Mouse (Mus musculus) kidney, adult 2 months (tissue): ENCODE results near the gene Spdye4a. TPM values are rescaled to one million over a fixed set of nuclear protein-coding genes. Genes with fewer than 3 reads are reported as not detected.

Experiments used
- DNase-seq: peaks from one replicate; pipeline ENCODE4 v3.0.0; 2021
- H3K27ac ChIP-seq: fragments of 200-500 bp; 2 replicates; pipeline ENCODE4 v1.5.1; 2012; ENCODE audit warnings: low read depth, low read length, control low read depth, inconsistent platforms; ENCODE audit not compliant: insufficient read depth
- H3K27me3 ChIP-seq: fragments of 200-500 bp; replicated peaks from 2 replicates; pipeline ENCODE4 v1.6.1; 2012; ENCODE audit warnings: mild to moderate bottlenecking, moderate library complexity, low read length, inconsistent platforms; ENCODE audit not compliant: control insufficient read depth, insufficient read depth
- H3K36me3 ChIP-seq: fragments of 200-500 bp; 2 replicates; pipeline ENCODE4 v1.6.1; 2012; ENCODE audit warnings: mild to moderate bottlenecking, moderate library complexity, low read length, inconsistent platforms; ENCODE audit not compliant: control insufficient read depth, insufficient read depth
- H3K4me1 ChIP-seq: fragments of 200-500 bp; 2 replicates; pipeline ENCODE4 v1.6.1; 2011; ENCODE audit warnings: low read length; ENCODE audit not compliant: control insufficient read depth, insufficient read depth
- H3K4me3 ChIP-seq: fragments of 200-500 bp; 2 replicates; pipeline ENCODE4 v1.5.1; 2011; ENCODE audit warnings: mild to moderate bottlenecking, low read depth, low read length, control low read depth; ENCODE audit not compliant: insufficient read depth
- CTCF ChIP-seq: fragments of 200-500 bp; conservative IDR thresholded peaks from 2 replicates; pipeline ENCODE4 v1.5.1; 2011; ENCODE audit warnings: low read depth, mild to moderate bottlenecking, control low read depth, low read length, moderate library complexity, mixed read lengths; ENCODE audit not compliant: insufficient read depth, insufficient read length
- POLR2A ChIP-seq: fragments of 200-500 bp; IDR thresholded peaks from one replicate; pipeline ENCODE4 v1.6.1; 2011; ENCODE audit warnings: low read depth, low read length, control low read depth
- WGBS: fragments of 180-500 bp; shearing (Covaris S2); methylation state at CpG from one replicate; pipeline ENCODE4 v1.1.7; 2018; 5-methylcytosine and 5-hydroxymethylcytosine counted together
- polyA plus RNA-seq: library from polyadenylated mRNA; depleted of rRNA; stranded (reverse); fragments of >200 nt; gene quantifications from 2 replicates; pipeline ENCODE4 v1.2.3, GENCODE M21; 2012; rRNA removed

The Spdye4a gene
- 0.08 TPM in 1 of 2 replicates, not detected in the other for polyA plus RNA-seq

DNA sequence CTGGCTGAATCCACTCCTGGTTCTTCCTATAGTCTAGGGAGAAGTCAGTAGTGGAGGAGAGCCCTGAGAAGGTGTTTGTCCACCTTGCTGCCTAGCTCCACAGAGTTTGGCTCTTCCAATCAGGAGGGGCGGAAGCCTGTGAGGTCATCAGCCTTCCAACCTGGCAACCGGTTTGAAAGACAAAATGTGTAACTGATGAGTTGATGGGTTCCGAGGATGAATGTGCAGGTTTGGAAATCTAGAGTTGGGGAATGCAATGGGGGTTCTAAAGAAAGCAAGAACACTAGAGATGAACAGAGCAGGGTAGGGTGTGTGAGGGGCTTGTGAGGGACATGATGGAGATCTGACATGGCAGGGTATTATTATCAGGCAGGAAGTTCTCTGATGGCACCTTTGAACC is at the start of gene Spdye4a:
Gene Spdye4a, minus strand, starts transcription at position 101 of the 400 bp plus-strand sequence.
- H3K27me3 ChIP-seq: no peaks in the 10 kb centered on the region
- no peak within 1 kb of the TSS for H3K4me3 ChIP-seq
- TF ChIP-seq CTCF: no peak
- TF ChIP-seq POLR2A: no peak
- 80% methylated on average over 3 of the region's 3 CpGs for WGBS
- no peaks in the 10 kb centered on the region for H3K36me3 ChIP-seq
- no peak within 1 kb of the TSS for H3K27ac ChIP-seq
- no peaks in the 10 kb centered on the region for H3K4me1 ChIP-seq
- DNase-seq: no peak

GRCm38 (mm10) chr5:143275761-143276160 is 49.1 kb upstream of the Spdye4a start:
- WGBS: 37% methylated on average over 5 of the region's 5 CpGs
- no peak for DNase-seq
- TF ChIP-seq POLR2A (no peak), CTCF (no peak)

DNA sequence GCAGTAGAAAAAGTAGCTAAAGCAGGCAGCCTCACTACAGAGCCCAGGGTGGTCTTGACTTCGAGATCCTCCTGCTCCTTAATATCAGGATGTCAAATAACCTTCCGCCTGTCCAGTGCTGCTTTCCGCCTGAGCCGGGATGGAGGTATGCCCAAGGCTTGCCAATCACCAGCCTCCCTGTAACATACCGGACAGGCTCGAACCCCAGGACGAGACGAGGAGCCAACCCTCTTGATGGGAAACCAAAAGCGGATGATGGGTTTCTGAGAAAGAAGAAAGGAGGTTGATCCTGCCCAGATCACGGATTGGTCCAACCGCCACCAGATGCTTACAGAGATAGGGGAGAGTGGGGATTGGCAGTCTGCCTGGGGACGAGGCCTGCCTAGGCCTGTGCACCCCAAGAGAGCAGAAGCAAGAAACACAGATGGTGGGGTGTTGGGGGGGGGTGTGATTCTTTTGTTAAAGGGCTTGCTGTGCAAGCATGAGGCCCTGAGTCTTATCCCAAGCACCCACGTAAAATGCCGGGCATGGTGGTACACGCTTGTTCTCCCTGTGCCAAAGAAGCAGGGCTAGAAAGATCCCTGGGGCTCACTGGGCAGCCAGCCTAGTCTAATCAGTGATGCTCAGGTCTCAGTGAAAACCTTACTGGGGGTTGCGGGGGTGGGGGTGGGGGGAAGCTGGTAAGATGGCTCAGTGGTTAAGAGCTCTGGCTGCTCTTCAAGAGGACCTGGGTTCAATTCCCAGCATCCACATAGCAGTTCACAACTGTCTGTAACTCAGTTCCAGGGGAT is 46.0 kb upstream of the Spdye4a start:
- TF ChIP-seq POLR2A: no peak
- TF ChIP-seq CTCF: no peak
- Histone ChIP-seq H3K4me3 (no peak overlapping the region), H3K4me1 (no peaks in the 10 kb centered on the region), H3K27ac (no peak overlapping the region), H3K36me3 (no peaks in the 10 kb centered on the region), H3K27me3 (no peaks in the 10 kb centered on the region)
- DNase-seq: no peak
- 90% methylated on average over 16 of the region's 16 CpGs for WGBS

More at GRCm38 (mm10) chr5:143275761-143276160, 49.1 kb upstream of the Spdye4a start:
- H3K36me3 ChIP-seq: no peaks in the 10 kb centered on the region
- no peak overlapping the region for H3K27ac ChIP-seq
- no peaks in the 10 kb centered on the region for H3K27me3 ChIP-seq
- H3K4me1 ChIP-seq: no peaks in the 10 kb centered on the region
- no peak overlapping the region for H3K4me3 ChIP-seq

- DNase-seq: no peak
- 63% methylated on average over 3 of the region's 3 CpGs for WGBS
- no peak overlapping the region for H3K27ac ChIP-seq
- no peak overlapping the region for H3K4me3 ChIP-seq
- H3K36me3 ChIP-seq: no peaks in the 10 kb centered on the region
- TF ChIP-seq POLR2A (no peak), CTCF (no peak)
- no peaks in the 10 kb centered on the region for H3K27me3 ChIP-seq
- no peaks in the 10 kb centered on the region for H3K4me1 ChIP-seq
Measured at GRCm38 (mm10) chr5:143272108-143272507, 45.4 kb upstream of the Spdye4a start.

GRCm38 (mm10) chr5:143271642-143272041 is 45.0 kb upstream of the Spdye4a start:
- H3K4me3 ChIP-seq: no peak overlapping the region
- H3K36me3 ChIP-seq: no peaks in the 10 kb centered on the region
- no peaks in the 10 kb centered on the region for H3K4me1 ChIP-seq
- no peaks in the 10 kb centered on the region for H3K27me3 ChIP-seq
- WGBS: 87% methylated on average over 6 of the region's 6 CpGs
- TF ChIP-seq POLR2A (no peak), CTCF (no peak)
- no peak for DNase-seq
- no peak overlapping the region for H3K27ac ChIP-seq

DNA sequence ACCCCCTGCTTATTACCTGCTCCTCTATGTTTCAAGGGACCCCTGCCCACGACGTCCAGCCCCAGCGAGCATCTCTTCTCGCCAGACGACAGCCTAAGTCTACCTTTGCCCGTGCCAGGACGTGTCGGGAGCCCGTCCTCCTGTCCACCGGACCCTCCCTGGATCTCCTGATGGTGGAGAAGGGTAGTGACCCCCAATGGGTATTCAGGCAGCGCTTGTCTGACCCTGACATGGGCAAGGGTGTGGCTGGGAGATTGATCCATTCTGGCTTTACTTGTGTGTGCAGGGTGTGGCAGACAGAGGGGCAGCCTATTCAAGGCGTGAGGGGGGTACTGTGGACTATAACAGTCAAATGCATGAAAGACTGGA is 43.4 kb upstream of the Spdye4a start:
- Histone ChIP-seq H3K27me3 (no peaks in the 10 kb centered on the region), H3K27ac (no peak overlapping the region), H3K4me1 (no peaks in the 10 kb centered on the region), H3K4me3 (peak overlapping the region; percentile 76), H3K36me3 (no peaks in the 10 kb centered on the region)
- DNase-seq: no peak
- no peak for TF ChIP-seq POLR2A
- TF ChIP-seq CTCF: no peak
- 2% methylated on average over 12 of the region's 12 CpGs for WGBS

DNA sequence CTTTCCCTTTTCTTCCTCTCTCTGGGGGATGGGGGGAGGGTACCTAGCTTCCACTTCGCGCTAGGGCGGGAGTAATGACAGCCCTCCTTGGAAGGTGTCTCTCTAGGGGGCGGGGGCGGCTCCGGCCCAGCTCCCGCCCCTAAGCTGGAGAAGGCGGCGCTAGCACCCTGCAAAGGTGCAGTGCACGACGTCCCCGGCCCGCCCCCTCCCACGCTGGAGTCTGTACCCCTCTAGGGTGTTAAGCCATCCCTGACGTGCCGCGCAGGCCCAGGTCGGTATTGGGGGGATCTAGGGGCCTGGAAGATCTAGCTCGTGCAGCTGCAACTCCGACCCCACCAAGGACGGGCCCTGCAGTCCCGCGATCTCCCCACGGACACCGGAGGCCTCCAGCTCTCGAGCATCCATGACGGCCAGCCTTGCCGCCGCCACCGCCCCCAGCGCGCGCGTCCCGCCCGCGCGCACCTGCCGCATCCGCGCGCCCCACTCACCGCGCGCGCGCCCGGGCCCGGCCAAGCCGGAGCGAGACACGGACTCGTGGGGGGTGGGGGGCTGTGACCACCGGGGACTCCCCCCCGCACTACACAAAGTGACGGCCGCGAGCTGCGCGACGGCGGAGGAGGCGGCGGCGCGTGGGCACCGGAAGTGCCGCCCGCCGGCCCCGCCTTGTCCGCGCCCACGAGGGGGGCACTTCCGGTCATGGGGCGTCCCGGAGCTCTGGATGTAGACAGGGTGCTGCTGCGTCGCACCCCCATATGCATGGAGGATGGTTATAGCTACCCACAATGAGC is 42.9 kb upstream of the Spdye4a start, which contains the start of gene Zfp316:
Gene Zfp316, minus strand, starts transcription at position 660 of the 788 bp plus-strand sequence.
- under 1% methylated on average over 79 of the region's 79 CpGs for WGBS
- no peaks in the 10 kb centered on the region for H3K27me3 ChIP-seq
- peak; percentile 73 for DNase-seq
- TF ChIP-seq CTCF (no peak), POLR2A (peak; percentile 68)
- peak within 1 kb of the TSS; percentile 76 for H3K4me3 ChIP-seq
- H3K4me1 ChIP-seq: no peaks in the 10 kb centered on the region
- H3K27ac ChIP-seq: no peak within 1 kb of the TSS
- no peaks in the 10 kb centered on the region for H3K36me3 ChIP-seq
